Mouse (Mus musculus): ENCODE data around the gene Col24a1. TPM values are rescaled to one million over a fixed set of nuclear protein-coding genes. Genes with fewer than 3 reads are reported as not detected.

Gene Col24a1
- polyA plus RNA-seq, 1 experiment from 2014 or later = 5.7 TPM

DNA sequence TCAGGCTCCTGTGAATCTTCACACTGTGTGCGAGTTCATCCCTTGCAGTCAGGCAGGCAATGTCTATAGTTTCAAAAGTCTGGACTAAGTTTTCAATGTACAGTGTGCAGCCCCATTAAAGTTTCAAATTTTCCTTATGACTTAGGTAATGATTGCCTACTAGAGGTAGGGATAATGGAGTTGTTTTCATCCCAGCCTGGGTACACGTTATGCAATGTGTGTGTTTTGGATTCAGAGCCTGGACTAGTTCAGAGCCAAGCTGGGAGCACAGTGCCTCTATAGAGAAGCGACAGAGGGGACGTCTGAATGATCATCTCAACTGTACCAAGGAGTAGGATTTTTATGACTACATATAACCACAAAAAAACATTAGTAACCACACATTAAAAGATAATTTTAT is 267.8 kb downstream of the Col24a1 start:
- ATAC-seq (ENCODE audit: insufficient number of reproducible peaks, insufficient read depth, low FRiP score, low read depth) = no peak
- H3K4me3 ChIP-seq (ENCODE audit: low read depth, low read length) = no peak overlapping the region
- no peak overlapping the region for H3K4me2 ChIP-seq (replicated peaks; ENCODE audit: low read depth, low read length)
- 80% methylated on average over 4 of the region's 4 CpGs for WGBS
- H3K4me1 ChIP-seq (ENCODE audit: control insufficient read depth, insufficient read depth, low read length) = no peaks in the 10 kb centered on the region
- H3K9me3 ChIP-seq (ENCODE audit: control insufficient read depth, low read depth, low read length) = peaks cover 4% of the 10 kb centered on the region; the same call in 1 of the 2 replicates
- no peak overlapping the region for H3K9ac ChIP-seq (replicated peaks; ENCODE audit: low read depth, low read length)
- H3K27ac ChIP-seq (ENCODE audit: low read length) = no peak overlapping the region
- no peaks in the 10 kb centered on the region for H3K27me3 ChIP-seq (ENCODE audit: control insufficient read depth, insufficient read depth, low read length)
- H3K36me3 ChIP-seq (ENCODE audit: control insufficient read depth, insufficient read depth, low read length) = no peaks in the 10 kb centered on the region

GRCm38 (mm10) chr3:145574468-145574867 is 282.2 kb downstream of the Col24a1 start:
- Histone ChIP-seq H3K4me3 (ENCODE audit: low read depth, low read length) (no peak overlapping the region), H3K27ac (ENCODE audit: low read length) (no peak overlapping the region), H3K36me3 (ENCODE audit: control insufficient read depth, insufficient read depth, low read length) (peaks cover 12% of the 10 kb centered on the region; the same call in 1 of the 2 replicates), H3K4me2 (replicated peaks; ENCODE audit: low read depth, low read length) (no peak overlapping the region), H3K9me3 (ENCODE audit: control insufficient read depth, low read depth, low read length) (no peaks in the 10 kb centered on the region), H3K9ac (replicated peaks; ENCODE audit: low read depth, low read length) (no peak overlapping the region), H3K27me3 (ENCODE audit: control insufficient read depth, insufficient read depth, low read length) (no peaks in the 10 kb centered on the region), H3K4me1 (ENCODE audit: control insufficient read depth, insufficient read depth, low read length) (peaks cover 11% of the 10 kb centered on the region)
- 85% methylated on average over 3 of the region's 3 CpGs for WGBS
- ATAC-seq (ENCODE audit: insufficient number of reproducible peaks, insufficient read depth, low FRiP score, low read depth) = no peak

DNA sequence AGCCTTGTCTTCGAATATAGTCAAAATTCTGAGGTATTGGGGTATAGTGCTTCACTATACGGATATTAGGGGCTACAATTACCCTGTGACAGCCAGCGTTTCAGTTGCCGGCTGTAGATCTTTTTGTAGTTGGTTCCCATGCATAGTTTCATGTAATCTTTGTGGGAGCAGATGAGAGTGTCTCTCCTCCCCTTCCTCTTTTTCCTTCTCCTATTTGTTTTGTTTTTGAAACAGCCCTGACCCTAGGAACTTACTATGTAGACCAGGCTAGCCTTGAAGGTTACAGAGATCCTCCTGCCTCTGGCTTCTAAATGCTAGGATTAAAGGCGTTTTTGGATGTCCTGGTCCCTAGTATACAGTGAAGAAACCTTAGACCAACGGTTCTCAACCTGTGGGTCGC is 283.1 kb downstream of the Col24a1 start:
- H3K4me1 ChIP-seq (ENCODE audit: control insufficient read depth, insufficient read depth, low read length) = peaks cover 11% of the 10 kb centered on the region
- no peak overlapping the region for H3K9ac ChIP-seq (replicated peaks; ENCODE audit: low read depth, low read length)
- no peak overlapping the region; the same call in 1 of the 2 replicates for H3K4me2 ChIP-seq (replicated peaks; ENCODE audit: low read depth, low read length)
- ATAC-seq (ENCODE audit: insufficient number of reproducible peaks, insufficient read depth, low FRiP score, low read depth) = no peak
- no peaks in the 10 kb centered on the region for H3K9me3 ChIP-seq (ENCODE audit: control insufficient read depth, low read depth, low read length)
- H3K27me3 ChIP-seq (ENCODE audit: control insufficient read depth, insufficient read depth, low read length) = no peaks in the 10 kb centered on the region
- 76% methylated on average over 7 of the region's 7 CpGs for WGBS
- H3K36me3 ChIP-seq (ENCODE audit: control insufficient read depth, insufficient read depth, low read length) = peaks cover 15% of the 10 kb centered on the region; the same call in 1 of the 2 replicates
- no peak overlapping the region for H3K27ac ChIP-seq (ENCODE audit: low read length)
- H3K4me3 ChIP-seq (ENCODE audit: low read depth, low read length) = no peak overlapping the region

DNA sequence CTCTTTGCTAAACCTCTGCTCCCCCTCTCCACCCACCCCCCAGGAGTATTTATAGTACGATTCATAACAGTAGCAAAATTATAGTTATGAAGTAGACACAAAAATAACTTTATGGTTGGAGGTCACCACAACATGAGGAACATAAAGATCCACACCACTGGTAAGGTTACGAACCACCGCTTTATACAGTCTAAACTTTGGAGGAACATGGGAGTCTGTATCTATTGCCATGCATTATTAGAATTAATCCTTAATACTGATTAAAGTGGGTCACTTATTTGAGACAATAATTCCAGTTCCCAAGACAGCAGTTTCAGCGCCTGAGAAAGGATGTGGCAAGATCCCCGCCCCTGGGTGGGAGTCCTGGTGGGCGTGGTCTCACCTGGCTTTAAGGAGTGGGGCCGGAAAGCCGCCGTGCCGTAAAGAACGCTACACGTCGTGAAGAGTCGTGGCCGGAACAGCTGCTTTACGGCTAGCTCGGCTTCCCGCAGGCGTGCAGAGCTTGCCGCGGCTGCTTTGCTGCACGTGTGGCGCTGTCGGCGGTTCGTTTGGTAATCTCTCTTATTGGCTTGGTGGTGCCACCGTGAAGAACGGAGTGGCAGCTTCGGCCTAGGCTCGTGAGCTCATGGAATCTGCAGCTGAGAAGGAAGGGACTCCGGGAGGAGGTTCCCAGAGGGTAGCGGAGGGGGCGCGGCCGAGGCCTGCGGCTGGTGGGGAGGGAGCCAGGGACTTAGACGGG is 283.6 kb downstream of the Col24a1 start, which contains the start of gene Znhit6:
Gene Znhit6, plus strand, starts transcription at position 463 of the 739 bp plus-strand sequence.
- peak; percentile 81 for ATAC-seq (ENCODE audit: insufficient number of reproducible peaks, insufficient read depth, low FRiP score, low read depth)
- peaks cover 17% of the 10 kb centered on the region; the same call in 1 of the 2 replicates for H3K36me3 ChIP-seq (ENCODE audit: control insufficient read depth, insufficient read depth, low read length)
- no peaks in the 10 kb centered on the region for H3K9me3 ChIP-seq (ENCODE audit: control insufficient read depth, low read depth, low read length)
- peak within 1 kb of the TSS; percentile 82 for H3K4me3 ChIP-seq (ENCODE audit: low read depth, low read length)
- H3K9ac ChIP-seq (replicated peaks; ENCODE audit: low read depth, low read length) = peak within 1 kb of the TSS; percentile 56
- 6% methylated on average over 37 of the region's 37 CpGs for WGBS
- 0 out of 2 replicates have a peak within 1 kb of the TSS, but pooled peaks have one; percentile 30 for H3K27ac ChIP-seq (ENCODE audit: low read length)
- peak within 1 kb of the TSS; percentile 84 for H3K4me2 ChIP-seq (replicated peaks; ENCODE audit: low read depth, low read length)
- H3K4me1 ChIP-seq (ENCODE audit: control insufficient read depth, insufficient read depth, low read length) = peaks cover 11% of the 10 kb centered on the region
- H3K27me3 ChIP-seq (ENCODE audit: control insufficient read depth, insufficient read depth, low read length) = no peaks in the 10 kb centered on the region

GRCm38 (mm10) chr3:145576482-145576822 is 284.2 kb downstream of the Col24a1 start:
- H3K4me1 ChIP-seq (ENCODE audit: control insufficient read depth, insufficient read depth, low read length) = peaks cover 11% of the 10 kb centered on the region
- peak overlapping the region; percentile 82 for H3K4me3 ChIP-seq (ENCODE audit: low read depth, low read length)
- H3K9ac ChIP-seq (replicated peaks; ENCODE audit: low read depth, low read length) = peak overlapping the region; percentile 56
- WGBS = 1% methylated on average over 11 of the region's 11 CpGs
- no peaks in the 10 kb centered on the region for H3K27me3 ChIP-seq (ENCODE audit: control insufficient read depth, insufficient read depth, low read length)
- H3K36me3 ChIP-seq (ENCODE audit: control insufficient read depth, insufficient read depth, low read length) = peaks cover 19% of the 10 kb centered on the region; the same call in 1 of the 2 replicates
- peak overlapping the region; percentile 84 for H3K4me2 ChIP-seq (replicated peaks; ENCODE audit: low read depth, low read length)
- H3K9me3 ChIP-seq (ENCODE audit: control insufficient read depth, low read depth, low read length) = no peaks in the 10 kb centered on the region
- ATAC-seq (ENCODE audit: insufficient number of reproducible peaks, insufficient read depth, low FRiP score, low read depth) = no peak; the same call in 1 of the 2 replicates
- 0 out of 2 replicates have a peak overlapping the region, but pooled peaks have one; percentile 30 for H3K27ac ChIP-seq (ENCODE audit: low read length)

GRCm38 (mm10) chr3:145576876-145577275 is 284.6 kb downstream of the Col24a1 start:
- H3K4me1 ChIP-seq (ENCODE audit: control insufficient read depth, insufficient read depth, low read length) = peaks cover 11% of the 10 kb centered on the region
- H3K36me3 ChIP-seq (ENCODE audit: control insufficient read depth, insufficient read depth, low read length) = peaks cover 19% of the 10 kb centered on the region; the same call in 1 of the 2 replicates
- peak overlapping the region; percentile 84 for H3K4me2 ChIP-seq (replicated peaks; ENCODE audit: low read depth, low read length)
- no peaks in the 10 kb centered on the region for H3K27me3 ChIP-seq (ENCODE audit: control insufficient read depth, insufficient read depth, low read length)
- H3K27ac ChIP-seq (ENCODE audit: low read length) = no peak overlapping the region
- no peaks in the 10 kb centered on the region for H3K9me3 ChIP-seq (ENCODE audit: control insufficient read depth, low read depth, low read length)
- H3K9ac ChIP-seq (replicated peaks; ENCODE audit: low read depth, low read length) = peak overlapping the region; percentile 56
- 32% methylated on average over 15 of the region's 15 CpGs for WGBS
- ATAC-seq (ENCODE audit: insufficient number of reproducible peaks, insufficient read depth, low FRiP score, low read depth) = no peak
- H3K4me3 ChIP-seq (ENCODE audit: low read depth, low read length) = peak overlapping the region; percentile 82

DNA sequence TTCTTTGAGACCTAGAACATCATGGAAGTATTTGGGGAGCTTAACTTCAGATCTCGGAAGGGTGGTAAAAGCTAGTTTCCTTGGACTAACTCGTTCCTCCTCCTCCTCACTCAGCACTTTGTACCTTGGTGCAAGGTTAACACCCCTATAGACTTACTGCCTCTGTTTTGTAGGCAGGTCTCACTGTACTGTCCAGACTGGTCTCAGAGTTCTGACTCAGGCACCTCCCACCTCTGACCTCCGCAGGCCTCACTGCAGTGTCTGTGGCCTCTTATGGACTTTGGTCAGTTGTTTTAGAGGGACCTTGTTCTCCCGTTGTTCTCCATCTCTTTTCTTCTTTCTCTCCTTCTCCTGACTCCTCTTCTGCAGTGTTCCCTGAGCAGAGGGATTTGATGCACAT is 290.8 kb downstream of the Col24a1 start:
- Histone ChIP-seq H3K27me3 (ENCODE audit: control insufficient read depth, insufficient read depth, low read length) (no peaks in the 10 kb centered on the region), H3K9ac (replicated peaks; ENCODE audit: low read depth, low read length) (no peak overlapping the region), H3K4me2 (replicated peaks; ENCODE audit: low read depth, low read length) (no peak overlapping the region), H3K9me3 (ENCODE audit: control insufficient read depth, low read depth, low read length) (no peaks in the 10 kb centered on the region), H3K4me3 (ENCODE audit: low read depth, low read length) (no peak overlapping the region), H3K4me1 (ENCODE audit: control insufficient read depth, insufficient read depth, low read length) (no peaks in the 10 kb centered on the region), H3K36me3 (ENCODE audit: control insufficient read depth, insufficient read depth, low read length) (peaks cover 44% of the 10 kb centered on the region), H3K27ac (ENCODE audit: low read length) (no peak overlapping the region)
- no peak for ATAC-seq (ENCODE audit: insufficient number of reproducible peaks, insufficient read depth, low FRiP score, low read depth)
- WGBS = 87% methylated on average over 4 of the region's 4 CpGs

- Histone ChIP-seq H3K4me1 (ENCODE audit: control insufficient read depth, insufficient read depth, low read length) (no peaks in the 10 kb centered on the region), H3K36me3 (ENCODE audit: control insufficient read depth, insufficient read depth, low read length) (peaks cover 40% of the 10 kb centered on the region), H3K9me3 (ENCODE audit: control insufficient read depth, low read depth, low read length) (no peaks in the 10 kb centered on the region), H3K4me2 (replicated peaks; ENCODE audit: low read depth, low read length) (no peak overlapping the region), H3K27me3 (ENCODE audit: control insufficient read depth, insufficient read depth, low read length) (no peaks in the 10 kb centered on the region), H3K4me3 (ENCODE audit: low read depth, low read length) (no peak overlapping the region), H3K9ac (replicated peaks; ENCODE audit: low read depth, low read length) (no peak overlapping the region), H3K27ac (ENCODE audit: low read length) (no peak overlapping the region)
- 53% methylated on average over 3 of the region's 3 CpGs for WGBS
- no peak for ATAC-seq (ENCODE audit: insufficient number of reproducible peaks, insufficient read depth, low FRiP score, low read depth)
These were observed 291.4 kb downstream of the Col24a1 start for GRCm38 (mm10) chr3:145583522-145584200.
